Mouse (Mus musculus): ENCODE measurements around the gene Slc7a10. TPM values are rescaled to one million over a fixed set of nuclear protein-coding genes. Genes with fewer than 3 reads are reported as not detected.
"Not testable (repeated sequence)": the region's sequence is repeated elsewhere in the genome, so short reads cannot be mapped to it uniquely, and the experiment has no call there.

Gene Slc7a10
- polyA plus RNA-seq, 1 experiment from 2014 or later: 1.6 TPM

- H3K4me3 ChIP-seq (replicated peaks): no peak overlapping the region
- no peak for ATAC-seq (ENCODE audit: low FRiP score)
- no peaks in the 10 kb centered on the region for H3K36me3 ChIP-seq (replicated peaks)
- no peak overlapping the region for H3K9ac ChIP-seq
- H3K27ac ChIP-seq: no peak overlapping the region
- 68% methylated on average over 3 of the region's 3 CpGs for WGBS
- 0 out of 2 replicates have a peak, but pooled peaks cover 4% of the 10 kb centered on the region for H3K9me3 ChIP-seq
- H3K27me3 ChIP-seq: no peaks in the 10 kb centered on the region
- peaks cover 14% of the 10 kb centered on the region for H3K4me1 ChIP-seq
- no peak overlapping the region for H3K4me2 ChIP-seq
Measured at GRCm38 (mm10) chr7:35230333-35230732, 44.1 kb downstream of the Slc7a10 start.

GRCm38 (mm10) chr7:35232796-35233455, 46.7 kb downstream of the Slc7a10 start:
- 30% methylated on average over 13 of the region's 13 CpGs for WGBS
- no peaks in the 10 kb centered on the region for H3K27me3 ChIP-seq
- no peak overlapping the region for H3K9ac ChIP-seq
- no peak overlapping the region for H3K4me2 ChIP-seq
- H3K4me3 ChIP-seq (replicated peaks): no peak overlapping the region
- peaks cover 19% of the 10 kb centered on the region for H3K4me1 ChIP-seq
- 0 out of 2 replicates have a peak, but pooled peaks cover 4% of the 10 kb centered on the region for H3K9me3 ChIP-seq
- H3K27ac ChIP-seq: no peak overlapping the region
- no peak for ATAC-seq (ENCODE audit: low FRiP score)
- no peaks in the 10 kb centered on the region for H3K36me3 ChIP-seq (replicated peaks)

GRCm38 (mm10) chr7:35233861-35234260, 47.7 kb downstream of the Slc7a10 start:
- peak overlapping the region; percentile 90 for H3K27ac ChIP-seq
- ATAC-seq (ENCODE audit: low FRiP score): no peak

GRCm38 (mm10) chr7:35234361-35235245, 48.4 kb downstream of the Slc7a10 start:
- Histone ChIP-seq H3K4me2 (peak overlapping the region; percentile 56), H3K27ac (peak overlapping the region; percentile 95), H3K4me1 (peaks cover 19% of the 10 kb centered on the region), H3K36me3 (replicated peaks) (no peaks in the 10 kb centered on the region), H3K9me3 (0 out of 2 replicates have a peak, but pooled peaks cover 4% of the 10 kb centered on the region), H3K4me3 (replicated peaks) (peak overlapping the region; percentile 62), H3K9ac (peak overlapping the region; percentile 65), H3K27me3 (no peaks in the 10 kb centered on the region)
- WGBS: under 1% methylated on average over 45 of the region's 45 CpGs
- ATAC-seq (ENCODE audit: low FRiP score): peak; percentile 96

More at GRCm38 (mm10) chr7:35233861-35234260, 47.7 kb downstream of the Slc7a10 start:
- H3K27me3 ChIP-seq: no peaks in the 10 kb centered on the region
- H3K4me3 ChIP-seq (replicated peaks): peak overlapping the region; percentile 62
- 0 out of 2 replicates have a peak, but pooled peaks cover 4% of the 10 kb centered on the region for H3K9me3 ChIP-seq
- H3K4me2 ChIP-seq: peak overlapping the region; percentile 56
- WGBS: 42% methylated on average over 12 of the region's 12 CpGs
- H3K36me3 ChIP-seq (replicated peaks): no peaks in the 10 kb centered on the region
- H3K9ac ChIP-seq: peak overlapping the region; percentile 65
- H3K4me1 ChIP-seq: peaks cover 19% of the 10 kb centered on the region

- peaks cover 19% of the 10 kb centered on the region for H3K4me1 ChIP-seq
- H3K36me3 ChIP-seq (replicated peaks): no peaks in the 10 kb centered on the region
- H3K9me3 ChIP-seq: 0 out of 2 replicates have a peak, but pooled peaks cover 4% of the 10 kb centered on the region
- H3K4me2 ChIP-seq: peak overlapping the region; percentile 56
- peak; percentile 80 for ATAC-seq (ENCODE audit: low FRiP score)
- H3K27me3 ChIP-seq: no peaks in the 10 kb centered on the region
- peak overlapping the region; percentile 56 for H3K9ac ChIP-seq
- peak overlapping the region; percentile 62 for H3K4me3 ChIP-seq (replicated peaks)
- H3K27ac ChIP-seq: peak overlapping the region; percentile 95
- WGBS: 16% methylated on average over 9 of the region's 9 CpGs
Measured at GRCm38 (mm10) chr7:35235308-35235707, 49.1 kb downstream of the Slc7a10 start.

- H3K9ac ChIP-seq; H3K27ac ChIP-seq; H3K27me3 ChIP-seq; H3K4me2 ChIP-seq; ATAC-seq (ENCODE audit: low FRiP score); H3K9me3 ChIP-seq; H3K36me3 ChIP-seq (replicated peaks); H3K4me3 ChIP-seq (replicated peaks): not testable (repeated sequence)
- WGBS: 87% methylated on average over 3 of the region's 3 CpGs
- peaks cover 17% of the 10 kb centered on the region for H3K4me1 ChIP-seq
Measured at GRCm38 (mm10) chr7:35237935-35238334, 51.8 kb downstream of the Slc7a10 start.

Other genes with a start within 250 kb of the Slc7a10 start
- 63.6 and 68.3 TPM in 2 replicates for gene Cebpg, start 129.8 kb upstream of the Slc7a10 start, polyA plus RNA-seq (2016; fragmentation: Nextera tagmentation; extraction: Ambion mirVana)
- 0.58 and 1.1 TPM in 2 replicates for gene Cebpa, start 67.1 kb upstream of the Slc7a10 start, polyA plus RNA-seq (2016; fragmentation: Nextera tagmentation; extraction: Ambion mirVana)
- gene Lrp3, start 29.1 kb downstream of the Slc7a10 start, polyA plus RNA-seq (2016; fragmentation: Nextera tagmentation; extraction: Ambion mirVana): 15.3 and 16.0 TPM in 2 replicates
- 20.2 and 20.4 TPM in 2 replicates for gene Gpatch1, start 132.1 kb downstream of the Slc7a10 start, polyA plus RNA-seq (2016; fragmentation: Nextera tagmentation; extraction: Ambion mirVana)
- gene Rhpn2, start 147.8 kb downstream of the Slc7a10 start, polyA plus RNA-seq (2016; fragmentation: Nextera tagmentation; extraction: Ambion mirVana): 1.9 and 2.2 TPM in 2 replicates
- 23.8 and 26.3 TPM in 2 replicates for gene Faap24, start 210.5 kb downstream of the Slc7a10 start, polyA plus RNA-seq (2016; fragmentation: Nextera tagmentation; extraction: Ambion mirVana)
- 58.9 and 59.8 TPM in 2 replicates for gene Cep89, start 210.7 kb downstream of the Slc7a10 start, polyA plus RNA-seq (2016; fragmentation: Nextera tagmentation; extraction: Ambion mirVana)

All from forebrain, embryonic 12.5 days (tissue).